Mouse (Mus musculus): Measurements from ENCODE around the gene Xpo4.
A peak's percentile ranks its signal among the peaks of the same experiment; 100 is the strongest.

Gene Xpo4

DNA sequence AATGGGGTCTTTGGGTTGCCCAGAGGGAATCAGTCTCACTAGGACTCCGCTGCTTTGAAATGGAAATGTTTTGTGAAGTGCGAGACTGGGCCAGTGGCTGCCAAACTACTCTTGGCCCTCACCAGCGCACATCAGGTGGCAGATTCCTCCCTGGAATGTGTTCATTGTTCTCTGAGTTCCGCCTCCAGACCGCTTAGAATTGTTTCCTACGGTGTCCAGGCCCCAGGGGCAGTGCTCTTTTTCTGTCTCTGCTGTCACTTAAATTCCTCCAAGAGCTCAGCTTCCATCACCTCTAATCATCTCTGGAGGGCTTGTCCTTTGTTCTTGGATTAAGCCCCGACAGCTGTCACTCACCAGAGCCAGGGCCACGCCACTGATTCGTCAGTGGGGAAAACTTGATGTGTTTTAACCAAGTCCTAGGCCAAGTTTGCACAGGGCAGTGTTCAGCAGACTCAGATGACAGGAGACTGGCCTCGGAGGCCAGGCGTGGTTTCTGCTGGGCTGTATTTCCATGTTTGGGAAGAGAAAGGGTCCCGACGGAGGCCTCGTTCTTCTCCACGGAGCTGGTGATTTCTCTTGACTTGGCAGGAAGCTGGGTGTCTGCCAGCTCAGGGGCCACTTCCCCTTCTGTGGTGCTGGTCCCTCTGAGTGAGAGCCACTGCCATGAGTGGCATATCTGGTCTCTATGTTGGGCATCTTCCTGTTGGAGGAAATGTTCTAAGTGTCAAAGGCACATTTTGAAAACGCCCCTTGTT lies 127.8 kb downstream of the Xpo4 start:
- DNase-seq (ENCODE audit: low read depth, low spot score): peak; percentile 83

- DNase-seq (ENCODE audit: low read depth, low spot score): no peak
These were observed 128.4 kb downstream of the Xpo4 start for GRCm38 (mm10) chr14:57536820-57537219.

GRCm38 (mm10) chr14:57535646-57536045 lies 129.6 kb downstream of the Xpo4 start:
- DNase-seq (ENCODE audit: low read depth, low spot score): no peak

GRCm38 (mm10) chr14:57534961-57535360 lies 130.3 kb downstream of the Xpo4 start:
- no peak for DNase-seq (ENCODE audit: low read depth, low spot score)

DNA sequence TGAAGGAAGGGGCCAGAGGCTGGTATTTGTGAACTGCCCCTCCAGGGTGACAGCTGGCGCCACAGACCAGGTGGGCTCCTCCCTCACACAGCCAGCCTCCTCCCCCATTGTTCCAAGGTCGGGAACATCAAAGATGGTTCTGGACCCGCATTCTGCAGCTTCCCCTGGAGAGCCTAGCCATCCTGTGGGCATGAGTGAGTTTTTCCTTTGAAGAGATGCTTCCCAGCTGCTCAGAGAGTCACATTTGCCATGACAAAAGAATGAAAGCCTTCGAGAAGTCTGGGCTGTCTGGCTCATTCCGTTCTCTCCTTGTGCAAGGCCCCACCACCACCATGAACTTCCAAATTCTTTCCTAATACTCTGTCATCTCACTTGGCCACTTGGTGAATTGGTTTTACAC lies 130.9 kb downstream of the Xpo4 start:
- peak; percentile 54 for DNase-seq (ENCODE audit: low read depth, low spot score)

GRCm38 (mm10) chr14:57533841-57534240 lies 131.4 kb downstream of the Xpo4 start:
- no peak for DNase-seq (ENCODE audit: low read depth, low spot score)

DNA sequence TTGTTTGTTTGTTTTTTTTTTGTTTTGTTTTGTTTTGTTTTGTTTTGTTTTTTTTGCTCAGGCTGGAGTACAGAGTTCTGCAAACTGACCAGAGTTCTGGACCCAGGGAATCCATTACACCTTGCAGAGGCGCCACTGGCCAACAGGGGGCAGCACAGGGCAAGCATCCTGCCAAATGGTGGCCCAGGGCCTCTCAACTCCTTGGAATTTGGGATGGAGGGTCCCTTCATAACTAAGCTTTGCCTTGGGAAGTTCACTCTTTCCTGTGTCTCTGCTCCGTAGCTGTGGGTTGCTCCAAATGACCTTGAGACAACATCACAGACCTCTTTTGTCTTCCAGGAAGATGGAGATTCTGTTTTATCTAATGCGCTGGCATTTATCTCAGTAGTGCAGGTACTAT lies 132.0 kb downstream of the Xpo4 start:
- peak; percentile 54 for DNase-seq (ENCODE audit: low read depth, low spot score)

- no peak for DNase-seq (ENCODE audit: low read depth, low spot score)
These were observed 132.7 kb downstream of the Xpo4 start for GRCm38 (mm10) chr14:57532577-57532976.

GRCm38 (mm10) chr14:57529786-57530515 lies 135.3 kb downstream of the Xpo4 start:
- peak; percentile 85 for DNase-seq (ENCODE audit: low read depth, low spot score)

DNA sequence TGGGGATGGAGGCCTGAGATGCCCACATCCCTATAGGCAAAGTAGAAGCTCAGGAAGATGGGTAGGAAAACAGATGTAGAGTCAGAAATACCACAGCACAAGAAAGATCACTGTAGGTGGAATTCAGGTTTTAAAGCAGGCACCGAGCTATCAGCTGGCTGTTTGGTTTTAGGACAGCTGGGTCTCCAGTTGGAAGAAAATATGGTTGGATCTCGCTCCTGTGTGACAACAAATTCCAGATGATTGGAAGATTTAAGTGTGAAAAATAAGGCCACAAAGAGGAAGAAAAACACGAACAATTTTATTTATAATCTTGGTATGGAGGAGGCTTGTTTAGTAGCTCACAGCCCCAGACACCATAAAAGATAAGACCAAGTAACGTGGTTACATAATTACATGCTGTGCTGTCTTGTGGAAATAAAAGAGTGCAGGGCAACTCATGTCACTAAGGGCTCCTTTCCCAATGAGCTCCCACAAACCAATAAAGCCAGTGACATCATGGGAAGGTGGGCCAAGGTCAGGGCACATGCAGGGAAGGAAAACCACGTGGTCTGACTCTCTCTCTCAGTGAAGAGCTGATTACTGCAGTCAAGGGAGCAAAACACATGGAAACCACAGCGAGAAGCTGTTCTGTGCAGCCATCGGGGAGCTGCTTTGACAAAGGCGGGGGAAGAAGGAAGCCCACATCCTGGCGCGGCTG lies 136.0 kb downstream of the Xpo4 start:
- peak; percentile 85 for DNase-seq (ENCODE audit: low read depth, low spot score)

DNA sequence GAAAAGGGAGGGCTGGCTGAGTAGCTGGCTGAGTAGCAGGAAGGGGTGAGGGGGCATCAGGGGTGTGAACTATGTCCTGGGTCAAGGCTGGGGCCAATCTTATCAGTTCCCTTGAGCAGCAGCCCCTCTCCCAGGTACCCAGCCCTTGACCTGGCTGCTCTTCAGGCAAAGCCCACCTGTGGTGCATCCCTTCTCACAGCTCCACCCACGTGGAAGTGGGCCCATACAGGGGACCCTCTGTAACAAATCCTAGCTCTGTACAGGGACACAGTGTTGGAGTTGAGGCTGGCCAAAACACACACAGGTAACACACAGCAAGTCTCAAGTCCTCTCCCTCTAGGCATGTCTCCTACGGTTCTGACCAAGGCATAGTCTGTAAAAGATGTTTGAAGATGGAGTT lies 137.6 kb downstream of the Xpo4 start:
- DNase-seq (ENCODE audit: low read depth, low spot score): no peak

Measured in ES-CJ7 (cell line).